ENCODE assay signal across 29 mouse cellular contexts in the genomic region with DNA sequence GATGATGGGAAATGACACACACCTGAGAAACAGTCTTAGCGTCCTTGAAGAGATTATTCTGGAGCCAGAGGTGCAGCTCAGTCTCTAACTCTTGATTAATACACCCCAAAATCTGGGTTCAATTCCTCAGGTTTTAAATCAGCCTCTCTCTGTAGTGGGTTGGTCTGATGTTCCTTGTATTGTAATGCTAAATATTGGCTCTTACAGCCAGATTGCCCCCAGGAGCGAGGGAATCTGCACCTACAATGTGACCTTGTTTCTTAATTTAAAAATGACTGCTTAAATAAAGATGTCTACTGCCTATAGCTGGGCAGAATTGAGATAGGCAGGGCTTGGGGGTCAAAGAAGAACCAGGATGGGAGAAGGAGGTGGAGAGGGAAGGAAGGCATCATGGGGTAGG. TPM values are rescaled to one million over a fixed set of nuclear protein-coding genes. Genes with fewer than 3 reads are reported as not detected.
"Had no signal": no experiment of that assay in that cellular context is flagged by ENCODE, and none has a peak within 500 bp of the region (broad histone marks: within the 10 kb centered on the region; RNA-seq: fewer than 3 reads in every experiment).

No protein-coding gene starts in this region.

- H3K27ac ChIP-seq: gastrocnemius, adult 2 months; heart, embryonic 10.5 days; hindbrain, embryonic 10.5 days; hindbrain, embryonic 12.5 days; hindbrain, embryonic 14.5 days; kidney, embryonic 15.5 days; kidney, postnatal 0 days; limb, embryonic 13.5 days; limb, embryonic 15.5 days; liver, embryonic 12.5 days had no signal

- H3K27me3 ChIP-seq: heart, embryonic 12.5 days; hindbrain, embryonic 12.5 days; kidney, embryonic 15.5 days; limb, embryonic 13.5 days; limb, embryonic 15.5 days; liver, embryonic 12.5 days had no signal

- DNase-seq: gastrocnemius, adult 2 months; gastrocnemius, postnatal 10 days; gastrocnemius, postnatal 25 days; heart, adult 18-20 months; heart, postnatal 10 days; heart, postnatal 4 days; kidney, adult 11 months; kidney, adult 2 months; kidney, adult 9 months; kidney, postnatal 14 days; kidney, postnatal 36 days; layer of hippocampus, adult 9-11 months; layer of hippocampus, postnatal 36 days; left cerebral cortex, postnatal 4 days had no signal

- H3K4me3 ChIP-seq: gastrocnemius, adult 2 months; heart, embryonic 10.5 days; heart, embryonic 12.5 days; hindbrain, embryonic 10.5 days; hindbrain, embryonic 12.5 days; kidney, embryonic 15.5 days; limb, embryonic 13.5 days; limb, embryonic 15.5 days; liver, embryonic 12.5 days had no signal

- H3K36me3 ChIP-seq: heart, embryonic 10.5 days; heart, embryonic 12.5 days; hindbrain, embryonic 10.5 days; hindbrain, embryonic 12.5 days; kidney, embryonic 15.5 days; limb, embryonic 13.5 days; limb, embryonic 15.5 days; liver, embryonic 12.5 days had no signal

- H3K4me1 ChIP-seq: heart, embryonic 10.5 days; heart, embryonic 12.5 days; hindbrain, embryonic 10.5 days; hindbrain, embryonic 12.5 days; kidney, embryonic 15.5 days; limb, embryonic 13.5 days; limb, embryonic 15.5 days; liver, embryonic 12.5 days had no signal

- H3K9ac ChIP-seq: heart, embryonic 12.5 days; hindbrain, embryonic 12.5 days; hindbrain, embryonic 14.5 days; kidney, embryonic 15.5 days; limb, embryonic 13.5 days; limb, embryonic 15.5 days; liver, embryonic 12.5 days had no signal

- ATAC-seq: hindbrain, embryonic 16.5 days; inflammation-experienced regulatory T-cells, adult 6 months; intestine, embryonic 16.5 days; liver, embryonic 12.5 days had no signal

- H3K4me2 ChIP-seq: heart, embryonic 12.5 days; hindbrain, embryonic 12.5 days; hindbrain, embryonic 14.5 days; kidney, embryonic 15.5 days; limb, embryonic 13.5 days; limb, embryonic 15.5 days; liver, embryonic 12.5 days had no signal

- H3K9me3 ChIP-seq: heart, embryonic 10.5 days; heart, embryonic 12.5 days; hindbrain, embryonic 10.5 days; hindbrain, embryonic 12.5 days; kidney, embryonic 15.5 days; limb, embryonic 13.5 days; limb, embryonic 15.5 days; liver, embryonic 12.5 days had no signal

RNA-seq across cellular contexts. Expression of a gene that starts 32.1 kb away (rescaled TPM):
- polyA plus RNA-seq: heart, embryonic 14.5 days; hindbrain, embryonic 10.5 days; hindbrain, embryonic 12.5 days; hindbrain, embryonic 14.5 days; hindbrain, embryonic 16.5 days; liver, adult 2 months had no signal
